Mouse (Mus musculus) CH12.LX (cell line): ENCODE measurements around the gene Dmrtc1a. TPM values are rescaled to one million over a fixed set of nuclear protein-coding genes. Genes with fewer than 3 reads are reported as not detected.
"Not testable (repeated sequence)": the region's sequence is repeated elsewhere in the genome, so short reads cannot be mapped to it uniquely, and the experiment has no call there.

Experiments
- DNase-seq: peaks from one replicate; pipeline ENCODE4 v3.0.0-alpha.2; 2013; ENCODE audit errors: extremely low read depth
- H3K27ac ChIP-seq: 2 replicates; pipeline ENCODE4 v1.5.1; 2012; ENCODE audit warnings: low read depth, mild to moderate bottlenecking, control low read depth, moderate library complexity; ENCODE audit not compliant: insufficient read depth
- H3K27me3 ChIP-seq: replicated peaks from 2 replicates; pipeline ENCODE3; 2012; ENCODE audit warnings: inconsistent platforms
- H3K36me3 ChIP-seq, 2 experiments: replicated peaks in 1 of 2; 2 replicates each; pipeline versions ENCODE3 to v1.6.1; 2012; ENCODE audit warnings: inconsistent platforms in 1 of 2, low read length in 1 of 2, mild to moderate bottlenecking in 1 of 2, mixed read lengths in 1 of 2, moderate library complexity in 1 of 2; ENCODE audit not compliant: control insufficient read depth in 1 of 2, insufficient read depth in 1 of 2
- H3K4me1 ChIP-seq, 2 experiments: 2 replicates each; pipeline ENCODE4 v1.6.1; 2012; ENCODE audit warnings: inconsistent platforms in 1 of 2, moderate library complexity in 1 of 2; ENCODE audit not compliant: insufficient read depth in 2 of 2, control insufficient read depth in 1 of 2
- H3K4me2 ChIP-seq: 2 replicates; pipeline ENCODE4 v1.6.1; 2012; ENCODE audit warnings: low read depth, mild to moderate bottlenecking, control low read depth; ENCODE audit not compliant: poor library complexity, insufficient read depth, severe bottlenecking
- H3K4me3 ChIP-seq, 3 experiments: fragments of 150-350 bp in 1 of 3; sonication (generic) in 1 of 3; replicated peaks in 1 of 3; 2 replicates each; pipeline versions ENCODE3 to v1.5.1; 2011 to 2012; ENCODE audit warnings: low read depth in 2 of 3, low read length in 2 of 3, mild to moderate bottlenecking in 2 of 3, moderate library complexity in 2 of 3, control low read depth in 1 of 3, improper control_type of control experiment in 1 of 3, inconsistent platforms in 1 of 3, mixed read lengths in 1 of 3; ENCODE audit not compliant: poor library complexity in 1 of 3
- H3K79me2 ChIP-seq: replicated peaks from 2 replicates; pipeline ENCODE4 v1.6.1; 2012; ENCODE audit warnings: mild to moderate bottlenecking, moderate library complexity; ENCODE audit not compliant: control insufficient read depth, poor library complexity, insufficient read depth, severe bottlenecking; ENCODE audit errors: extremely low read depth
- H3K9ac ChIP-seq: 2 replicates; pipeline ENCODE4 v1.6.1; 2012; ENCODE audit warnings: low read depth, mild to moderate bottlenecking, control low read depth, moderate library complexity; ENCODE audit not compliant: insufficient read depth
- H3K9me3 ChIP-seq: replicated peaks from 2 replicates; pipeline ENCODE3; 2012; ENCODE audit warnings: low read length, inconsistent platforms, mixed read lengths
- ELF1 ChIP-seq: IDR thresholded peaks from 2 replicates; pipeline ENCODE4 v1.6.1; 2014; ENCODE audit warnings: low read depth, mild to moderate bottlenecking, inconsistent platforms, low read length, improper control_type of control experiment
- JUND ChIP-seq: conservative IDR thresholded peaks from 2 replicates; pipeline ENCODE4 v1.6.1; 2011; ENCODE audit warnings: low read depth, low read length, improper control_type of control experiment
- KAT2A ChIP-seq: IDR thresholded peaks from 2 replicates; pipeline ENCODE4 v1.6.1; 2012; ENCODE audit warnings: low read length, improper control_type of control experiment, inconsistent platforms; ENCODE audit not compliant: insufficient replicate concordance
- MAFK ChIP-seq: IDR thresholded peaks from 2 replicates; pipeline ENCODE4 v1.6.1; 2011; ENCODE audit warnings: low read length, improper control_type of control experiment; ENCODE audit not compliant: insufficient replicate concordance
- PAX5 ChIP-seq: IDR thresholded peaks from 2 replicates; pipeline ENCODE4 v1.6.1; 2012; ENCODE audit warnings: low read length, inconsistent platforms, mixed read lengths
- RAD21 ChIP-seq: IDR thresholded peaks from 2 replicates; pipeline ENCODE4 v1.6.1; 2011; ENCODE audit warnings: low read depth, mild to moderate bottlenecking, low read length, improper control_type of control experiment, moderate library complexity
- RCOR1 ChIP-seq: conservative IDR thresholded peaks from 2 replicates; pipeline ENCODE4 v1.6.1; 2012; ENCODE audit warnings: low read depth, mild to moderate bottlenecking, inconsistent platforms, low read length, improper control_type of control experiment
- ZC3H11A ChIP-seq: IDR thresholded peaks from 2 replicates; pipeline ENCODE4 v1.6.1; 2012; ENCODE audit warnings: low read depth, mild to moderate bottlenecking, inconsistent platforms, low read length, improper control_type of control experiment
- dilution Hi-C: fragments of 300-500 bp; cut with MboI; formaldehyde crosslinking; loops from 2 replicates; pipeline ENCODE4 v1.14.3; 2020; ENCODE audit warnings: low sequenced_read_pairs; ENCODE audit not compliant: extremely low pct_unique_long_range_greater_than_20kb, extremely low pct_ligation_motif_present
- in situ Hi-C: fragments of 300-500 bp; cut with MboI; formaldehyde crosslinking; loops from 3 replicates; pipeline ENCODE4 v1.14.3; 2019; ENCODE audit warnings: low sequenced_read_pairs, low pct_ligation_motif_present, low pct_unique_long_range_greater_than_20kb, mixed read lengths
- polyA plus RNA-seq: library from polyadenylated mRNA; unstranded; fragments of >175 nt; gene quantifications from 2 replicates; pipeline ENCODE4 v1.2.1, GENCODE M21; 2012; ENCODE audit warnings: low read depth; ENCODE audit not compliant: insufficient read length
- total RNA-seq, 2 experiments: library from RNA; depleted of rRNA; stranded (reverse); fragments of 300-350 nt in 1 of 2; fragments of >200 nt in 1 of 2; gene quantifications; 2 replicates each; pipeline ENCODE4 v1.2.3; 2012 to 2014

The Dmrtc1a gene
- total RNA-seq (2012; rRNA removed) (not detected in 2 replicates), total RNA-seq (2014; rRNA removed) (not detected in 2 replicates), polyA plus RNA-seq (not detected in 2 replicates)

- H3K27me3 ChIP-seq, DNase-seq, H3K79me2 ChIP-seq, H3K9me3 ChIP-seq, dilution Hi-C loops, H3K27ac ChIP-seq, in situ Hi-C loops, H3K9ac ChIP-seq, H3K4me1 ChIP-seq, H3K4me3 ChIP-seq, H3K4me2 ChIP-seq, H3K36me3 ChIP-seq: not testable (repeated sequence)
Measured at GRCm38 (mm10) chrX:102908587-102908986, at the start of gene Dmrtc1a, which contains the start of gene 1700011M02Rik. Gene Dmrtc1a, minus strand, starts transcription at chrX:102908687. Gene 1700011M02Rik, plus strand, starts transcription at chrX:102908905.

- in situ Hi-C loops, H3K9me3 ChIP-seq, H3K9ac ChIP-seq, H3K27me3 ChIP-seq, H3K79me2 ChIP-seq, H3K4me3 ChIP-seq, DNase-seq, dilution Hi-C loops, H3K36me3 ChIP-seq, H3K4me2 ChIP-seq, H3K4me1 ChIP-seq, H3K27ac ChIP-seq: not testable (repeated sequence)
Measured at GRCm38 (mm10) chrX:102950136-102950535, 41.6 kb upstream of the Dmrtc1a start.

DNA sequence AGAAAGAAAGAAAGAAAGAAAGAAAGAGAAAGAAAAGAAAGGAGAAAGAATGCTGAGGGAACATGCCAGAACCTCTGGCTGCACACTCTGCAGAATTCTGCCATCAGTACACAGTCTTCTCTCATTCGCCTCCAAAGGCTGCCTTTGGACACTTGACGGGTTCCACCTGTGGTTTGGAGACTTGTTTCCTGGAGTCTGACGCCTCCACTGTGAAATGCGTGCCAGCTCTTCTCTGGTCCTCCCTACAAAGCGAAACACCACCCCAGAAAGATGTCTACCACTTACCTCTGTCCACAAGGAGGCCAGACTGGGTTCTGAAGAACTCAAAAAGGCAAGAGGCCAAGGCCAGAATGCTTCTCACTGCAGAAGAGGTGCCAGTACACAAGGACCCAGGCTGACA, 28.3 kb upstream of the Dmrtc1a start:
- no peak for TF ChIP-seq ELF1
- TF ChIP-seq KAT2A: no peak
- TF ChIP-seq MAFK: no peak
- no peak for TF ChIP-seq ZC3H11A
- no peak for TF ChIP-seq RCOR1
- no peak for TF ChIP-seq RAD21
- no peak for TF ChIP-seq PAX5
- TF ChIP-seq JUND: no peak
- H3K4me3 ChIP-seq: no peak overlapping the region
- no peaks in the 10 kb centered on the region for H3K4me1 ChIP-seq
- H3K9me3 ChIP-seq: no peaks in the 10 kb centered on the region
- no peak overlapping the region for H3K4me2 ChIP-seq
- in situ Hi-C loops (no loop called here), dilution Hi-C loops (no loop called here)
- H3K79me2 ChIP-seq: no peaks in the 10 kb centered on the region
- H3K27me3 ChIP-seq: no peaks in the 10 kb centered on the region
- H3K27ac ChIP-seq: no peak overlapping the region
- H3K9ac ChIP-seq: no peak overlapping the region
- no peak for DNase-seq
- H3K36me3 ChIP-seq: no peaks in the 10 kb centered on the region
